In the genomic region with DNA sequence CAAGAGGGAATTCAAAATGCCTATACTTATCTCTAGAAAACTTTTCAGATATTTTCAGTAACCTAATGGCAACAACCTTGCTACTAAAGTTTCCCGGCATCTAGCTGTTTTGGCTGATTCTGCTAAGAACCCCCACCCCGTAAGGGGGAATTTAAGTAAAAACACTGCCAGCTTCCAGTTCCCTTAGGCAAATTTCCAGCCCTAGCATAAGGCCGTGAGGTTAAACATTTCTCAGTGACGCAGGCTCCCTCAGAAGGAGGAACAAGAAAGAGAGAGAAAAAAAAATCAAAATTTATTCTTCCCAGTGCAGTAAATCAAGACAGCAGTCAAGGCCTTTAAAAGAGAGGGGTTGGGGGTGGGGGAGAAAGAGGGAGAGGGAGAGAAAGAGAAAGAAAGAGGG, we compare ENCODE assay signal across 10 mouse cellular contexts.
DNase-seq lines count a peak whose midpoint lies in the region; ATAC-seq and TF ChIP-seq lines count a peak whose summit lies in the region.
"Had no signal": no experiment of that assay in that cellular context is flagged by ENCODE, and none has a peak within 500 bp of the region (broad histone marks: within the 10 kb centered on the region; RNA-seq: fewer than 3 reads in every experiment).

No protein-coding gene starts in this region.

- peak overlapping the region; percentile 10; the same call in 1 of the 2 replicates for H3K9ac ChIP-seq in intestine, embryonic 16.5 days (ENCODE audit: low read depth, low read length)
- no peak overlapping the region for H3K9ac ChIP-seq in limb, embryonic 15.5 days
- H3K9ac ChIP-seq: midbrain, embryonic 12.5 days had no signal

- peak overlapping the region; percentile 32; the same call in 1 of the 2 replicates for H3K27ac ChIP-seq in layer of hippocampus, adult 2 months
- H3K27ac ChIP-seq in intestine, embryonic 16.5 days (ENCODE audit: low read length), result peak overlapping the region; percentile 39; the same call in 1 of the 2 replicates
- H3K27ac ChIP-seq in limb, embryonic 15.5 days, result peak overlapping the region; percentile 70; the same call in 1 of the 2 replicates
- H3K27ac ChIP-seq: midbrain, embryonic 12.5 days had no signal

- peak; percentile 48 for DNase-seq in adrenal gland, postnatal 10 days
- DNase-seq in adrenal gland, postnatal 36 days, result no peak
- no peak for DNase-seq in layer of hippocampus, adult 2 months (ENCODE audit: low spot score in 2 of 2)
- DNase-seq in layer of hippocampus, adult 11-12 months (ENCODE audit: low spot score), result no peak
- DNase-seq in Muller cell, postnatal 12 days (ENCODE audit: inconsistent ontology term), result no peak
- DNase-seq in embryo, embryonic 10 days (ENCODE audit: low spot score), result no peak

- H3K27me3 ChIP-seq in intestine, embryonic 16.5 days (replicated peaks; ENCODE audit: control insufficient read depth, insufficient read depth, low read length), result no peaks in the 10 kb centered on the region
- no peaks in the 10 kb centered on the region for H3K27me3 ChIP-seq in limb, embryonic 15.5 days
- H3K27me3 ChIP-seq: midbrain, embryonic 12.5 days had no signal

- H3K36me3 ChIP-seq in intestine, embryonic 16.5 days (ENCODE audit: control insufficient read depth, insufficient read depth, low read length), result no peaks in the 10 kb centered on the region
- H3K36me3 ChIP-seq in limb, embryonic 15.5 days, result no peaks in the 10 kb centered on the region
- H3K36me3 ChIP-seq: midbrain, embryonic 12.5 days had no signal

- H3K9me3 ChIP-seq in intestine, embryonic 16.5 days (ENCODE audit: control insufficient read depth, low read length), result no peaks in the 10 kb centered on the region
- H3K9me3 ChIP-seq in limb, embryonic 15.5 days, result no peaks in the 10 kb centered on the region
- H3K9me3 ChIP-seq: midbrain, embryonic 12.5 days had no signal

- ATAC-seq in intestine, embryonic 16.5 days, result no peak
- no peak for ATAC-seq in limb, embryonic 15.5 days (ENCODE audit: insufficient number of reproducible peaks, low FRiP score, low TSS enrichment, low read depth)
- ATAC-seq: inflammation-experienced regulatory T-cells, adult 6 months had no signal

- H3K4me3 ChIP-seq in layer of hippocampus, adult 2 months, result no peak overlapping the region
- no peak overlapping the region for H3K4me3 ChIP-seq in intestine, embryonic 16.5 days (ENCODE audit: low read length)
- H3K4me3 ChIP-seq in limb, embryonic 15.5 days, result no peak overlapping the region
- H3K4me3 ChIP-seq: midbrain, embryonic 12.5 days had no signal

- WGBS in intestine, embryonic 16.5 days, result 56% methylated on average over 4 of the region's 4 CpGs
- WGBS in limb, embryonic 15.5 days, result 12% methylated on average over 4 of the region's 4 CpGs

- no peak overlapping the region for H3K4me2 ChIP-seq in intestine, embryonic 16.5 days (ENCODE audit: low read depth, low read length)
- H3K4me2 ChIP-seq in limb, embryonic 15.5 days, result no peak overlapping the region
- H3K4me2 ChIP-seq: midbrain, embryonic 12.5 days had no signal

- no peak for TF ChIP-seq CTCF in layer of hippocampus, adult 2 months (conservative IDR thresholded peaks at IDR 0.05)

- peaks cover 19% of the 10 kb centered on the region for H3K4me1 ChIP-seq in intestine, embryonic 16.5 days (ENCODE audit: control insufficient read depth, insufficient read depth, low read length)
- peaks cover 31% of the 10 kb centered on the region for H3K4me1 ChIP-seq in limb, embryonic 15.5 days
